Mouse (Mus musculus) lung, adult 2 months (tissue): ENCODE measurements at regions not wholly inside any gene's neighbourhood (a gene's known extent, or its start where the extent isn't known, plus 50 kb on each side); places are given as distances from the start of the nearest gene placed in this dataset.

Experiments
- DNase-seq: peaks from one replicate; pipeline ENCODE4 v3.0.0; 2022
- H3K4me1 ChIP-seq: fragments of 200-500 bp; 2 replicates; pipeline ENCODE4 v1.6.1; 2011; ENCODE audit warnings: low read length; ENCODE audit not compliant: control insufficient read depth, insufficient read depth
- H3K4me3 ChIP-seq: fragments of 200-500 bp; replicated peaks from 2 replicates; pipeline ENCODE3; 2011; ENCODE audit warnings: low read depth, mild to moderate bottlenecking, control low read depth, low read length; ENCODE audit errors: extremely low read depth
- CTCF ChIP-seq: fragments of 200-500 bp; IDR thresholded peaks from 2 replicates; pipeline ENCODE4 v1.5.1; 2011; ENCODE audit warnings: mild to moderate bottlenecking, low read length, control low read depth; ENCODE audit not compliant: insufficient read depth
- POLR2A ChIP-seq: fragments of 200-500 bp; IDR thresholded peaks from 2 replicates; pipeline ENCODE4 v1.6.1; 2011; ENCODE audit warnings: low read depth, mild to moderate bottlenecking, control low read depth, low read length, borderline replicate concordance; ENCODE audit errors: extremely low read depth
- WGBS: fragments of 180-500 bp; shearing (Covaris S2); methylation state at CpG from one replicate; pipeline ENCODE4 v1.1.7; 2018; 5-methylcytosine and 5-hydroxymethylcytosine counted together

- no peak for TF ChIP-seq POLR2A
- TF ChIP-seq CTCF = no peak
- WGBS = 97% methylated on average over 3 of the region's 3 CpGs
- no peak for DNase-seq
- Histone ChIP-seq H3K4me1 (no peaks in the 10 kb centered on the region), H3K4me3 (no peak overlapping the region)
Measured at GRCm38 (mm10) chr1:78004376-78004775, 192.6 kb downstream of the Pax3 start.

- H3K4me1 ChIP-seq = no peaks in the 10 kb centered on the region
- TF ChIP-seq POLR2A = no peak
- TF ChIP-seq CTCF = no peak
- 58% methylated on average over 3 of the region's 3 CpGs for WGBS
- DNase-seq = no peak
- no peak overlapping the region for H3K4me3 ChIP-seq
Measured at GRCm38 (mm10) chr1:77998727-77999126, 198.2 kb downstream of the Pax3 start.

- no peak for TF ChIP-seq CTCF
- no peak for TF ChIP-seq POLR2A
- peak; percentile 46 for DNase-seq
- H3K4me3 ChIP-seq = no peak overlapping the region
- no peaks in the 10 kb centered on the region for H3K4me1 ChIP-seq
- 53% methylated on average over 4 of the region's 4 CpGs for WGBS
Measured at GRCm38 (mm10) chr1:77981528-77981927, 215.4 kb downstream of the Pax3 start.

- DNase-seq = peak; percentile 49
- H3K4me3 ChIP-seq = no peak overlapping the region
- WGBS = 3% methylated on average over 7 of the region's 7 CpGs
- H3K4me1 ChIP-seq = no peaks in the 10 kb centered on the region
- TF ChIP-seq POLR2A (no peak), CTCF (peak; percentile 83)
Measured at GRCm38 (mm10) chr1:77978696-77979095, 218.2 kb downstream of the Pax3 start.

- TF ChIP-seq CTCF = no peak
- H3K4me3 ChIP-seq = no peak overlapping the region
- WGBS = 92% methylated on average over 18 of the region's 18 CpGs
Measured at GRCm38 (mm10) chr1:77975941-77976340, 221.0 kb downstream of the Pax3 start.

GRCm38 (mm10) chr1:77972301-77972717 lies 224.6 kb downstream of the Pax3 start:
- WGBS = 16% methylated on average over 9 of the region's 9 CpGs
- H3K4me1 ChIP-seq = no peaks in the 10 kb centered on the region
- TF ChIP-seq POLR2A = no peak
- peak; percentile 77 for TF ChIP-seq CTCF
- no peak overlapping the region for H3K4me3 ChIP-seq
- DNase-seq = peak; percentile 42

More at GRCm38 (mm10) chr1:77975941-77976340, 221.0 kb downstream of the Pax3 start:
- DNase-seq = no peak
- no peaks in the 10 kb centered on the region for H3K4me1 ChIP-seq

- Histone ChIP-seq H3K4me3 (no peak overlapping the region), H3K4me1 (no peaks in the 10 kb centered on the region)
- DNase-seq = no peak
- 27% methylated on average over 3 of the region's 3 CpGs for WGBS
- TF ChIP-seq POLR2A = no peak
Measured at GRCm38 (mm10) chr1:77964656-77965335, 232.1 kb downstream of the Pax3 start.

GRCm38 (mm10) chr1:77959309-77959708 lies 237.6 kb downstream of the Pax3 start:
- 78% methylated on average over 1 of the region's 1 CpGs for WGBS
- no peaks in the 10 kb centered on the region for H3K4me1 ChIP-seq
- TF ChIP-seq CTCF (no peak), POLR2A (no peak)
- DNase-seq = no peak
- H3K4me3 ChIP-seq = no peak overlapping the region

- no peak overlapping the region for H3K4me3 ChIP-seq
- H3K4me1 ChIP-seq = no peaks in the 10 kb centered on the region
- WGBS = 63% methylated on average over 8 of the region's 8 CpGs
- no peak for DNase-seq
- no peak for TF ChIP-seq CTCF
- no peak for TF ChIP-seq POLR2A
Measured at GRCm38 (mm10) chr1:77957156-77957767, 239.7 kb downstream of the Pax3 start.

- WGBS = 67% methylated on average over 2 of the region's 2 CpGs
- Histone ChIP-seq H3K4me1 (no peaks in the 10 kb centered on the region), H3K4me3 (no peak overlapping the region)
- no peak for TF ChIP-seq CTCF
- TF ChIP-seq POLR2A = no peak
- no peak for DNase-seq
Measured at GRCm38 (mm10) chr1:77947894-77948293, 249.0 kb downstream of the Pax3 start.

GRCm38 (mm10) chr1:77944327-77944645 lies 252.6 kb downstream of the Pax3 start:
- TF ChIP-seq CTCF (no peak), POLR2A (no peak)
- DNase-seq = no peak
- WGBS = 73% methylated on average over 2 of the region's 2 CpGs

More at GRCm38 (mm10) chr1:77944327-77944645, 252.6 kb downstream of the Pax3 start:
- no peak overlapping the region for H3K4me3 ChIP-seq
- no peaks in the 10 kb centered on the region for H3K4me1 ChIP-seq
